Mouse (Mus musculus): ENCODE data around the gene Wnt8b.

The Wnt8b gene

DNA sequence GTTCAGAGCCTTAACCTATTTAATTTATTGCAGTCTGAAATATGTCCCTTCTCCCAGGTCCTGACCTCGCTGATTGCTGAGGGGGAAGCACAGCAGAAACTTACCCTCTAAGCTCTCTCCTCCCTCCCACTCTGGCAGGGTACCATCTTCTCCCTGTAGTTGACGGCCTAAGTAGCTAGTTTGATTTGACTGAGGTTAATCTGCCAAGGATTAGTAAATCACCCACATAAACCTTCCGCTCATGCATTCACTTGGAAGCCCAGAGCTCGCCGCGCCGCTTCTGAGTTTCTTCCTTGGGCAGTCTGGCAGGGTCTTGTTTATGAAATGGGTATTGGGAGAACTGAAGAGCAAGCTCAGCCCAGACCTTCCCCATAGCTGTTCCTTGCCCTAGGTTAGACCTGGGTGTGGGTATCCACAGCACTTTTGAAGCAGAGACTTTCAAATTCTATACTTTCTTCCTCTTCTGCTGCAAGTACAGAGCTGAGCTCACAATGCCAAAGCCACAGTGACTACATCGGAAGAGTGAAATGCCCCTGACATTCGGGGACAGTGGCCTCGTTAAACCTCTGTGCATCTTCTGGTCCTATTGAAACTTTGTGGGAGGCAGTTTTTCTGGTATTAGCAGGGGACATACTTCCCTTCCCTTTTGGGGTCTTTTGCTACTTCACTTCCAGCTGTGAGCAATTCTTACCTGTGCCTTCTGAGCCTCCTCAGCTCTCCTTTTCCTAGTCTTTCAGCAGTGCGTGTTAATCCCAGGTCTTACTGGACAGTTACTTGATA lies 20.0 kb downstream of the Wnt8b start:
- peak; percentile 34 for DNase-seq

DNA sequence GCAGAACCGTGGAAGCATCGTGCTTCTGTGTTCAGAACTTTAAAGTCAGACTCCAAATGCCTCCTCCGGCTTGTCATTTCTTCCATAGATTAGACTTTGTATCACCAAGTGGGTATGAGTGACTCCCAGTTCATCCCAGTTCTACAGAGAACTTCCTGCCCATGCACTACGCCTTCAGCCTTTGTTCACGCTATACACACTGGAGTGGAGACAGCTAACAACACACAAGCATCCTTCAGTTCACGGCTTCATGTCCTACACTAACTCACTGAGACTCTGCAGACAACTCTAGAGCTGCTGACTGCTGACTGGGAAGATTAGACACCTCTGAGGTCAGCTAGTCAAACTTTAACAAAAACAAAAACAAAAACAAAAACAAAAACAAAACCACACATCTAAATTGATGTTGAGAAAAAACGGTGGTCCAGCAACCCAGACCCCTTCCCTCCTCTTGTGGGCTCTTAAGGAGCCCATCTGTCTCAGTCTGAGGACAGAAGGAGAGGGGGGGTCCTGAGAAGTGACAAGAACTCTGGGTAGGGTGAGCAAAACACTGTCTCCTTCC lies 20.7 kb downstream of the Wnt8b start:
- peak; percentile 34 for DNase-seq

DNA sequence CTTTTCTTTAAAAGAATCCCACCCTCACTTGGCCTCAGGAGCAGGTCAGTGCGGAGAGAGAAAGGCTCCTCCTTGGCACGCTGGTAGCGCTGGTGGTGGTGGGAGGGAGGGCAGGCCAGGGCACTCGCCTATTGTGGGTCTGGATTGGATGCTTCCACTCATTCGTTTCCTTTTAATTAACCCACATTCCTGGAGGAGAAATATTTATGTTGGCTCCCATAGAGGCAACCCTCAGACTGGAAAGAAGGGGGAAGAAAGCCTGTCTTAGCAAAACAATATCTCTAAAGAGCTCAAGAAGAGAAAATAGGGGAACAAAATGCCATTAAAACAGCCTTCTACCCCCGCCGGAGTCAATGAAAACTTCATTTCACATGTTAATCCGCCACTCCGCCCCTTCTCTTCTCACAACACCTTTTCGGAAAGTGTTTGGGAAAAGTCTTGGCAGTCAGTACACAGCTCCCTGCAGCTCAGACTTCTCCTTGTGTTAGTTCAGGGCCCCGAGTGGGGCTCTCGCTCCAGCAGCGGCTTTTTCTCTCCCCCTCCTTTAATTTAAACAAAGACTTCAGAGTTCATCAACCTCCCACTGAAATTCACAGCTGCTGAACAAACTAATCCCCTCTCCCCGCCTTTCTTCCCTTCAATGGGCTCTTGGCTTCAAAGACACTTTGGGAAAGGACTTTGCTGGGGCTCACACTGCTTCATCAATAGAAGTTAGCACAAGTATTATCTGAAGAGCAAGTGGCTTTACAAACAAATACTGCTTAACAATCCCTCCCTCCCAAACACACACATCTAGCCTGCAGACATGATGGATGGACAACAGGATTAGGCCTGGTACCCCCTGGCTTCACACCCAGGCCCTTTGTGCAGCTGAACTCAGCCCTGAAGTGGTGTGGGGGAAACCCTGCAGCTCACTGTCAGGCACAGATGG lies 21.5 kb downstream of the Wnt8b start:
- no peak for DNase-seq

DNA sequence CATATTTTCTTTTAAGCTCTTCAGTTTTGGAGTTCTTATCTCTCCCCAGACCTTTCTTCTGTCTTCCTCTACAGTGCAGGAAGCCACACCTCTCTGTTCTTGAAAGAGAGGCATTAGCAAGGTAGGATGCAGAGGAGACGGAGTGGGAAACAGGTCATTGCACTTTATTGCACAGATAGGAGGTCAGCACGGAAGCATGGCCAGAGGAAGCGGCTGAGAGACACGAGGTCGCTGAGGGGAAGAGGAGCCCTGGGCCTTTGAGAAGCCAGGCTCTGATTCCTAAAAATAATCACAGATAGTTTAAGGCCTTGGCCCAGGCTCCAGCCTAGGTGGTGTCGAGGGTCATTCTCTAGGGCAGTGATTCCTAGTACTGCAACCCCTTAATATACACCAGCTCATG lies 22.5 kb downstream of the Wnt8b start:
- DNase-seq, result no peak

DNA sequence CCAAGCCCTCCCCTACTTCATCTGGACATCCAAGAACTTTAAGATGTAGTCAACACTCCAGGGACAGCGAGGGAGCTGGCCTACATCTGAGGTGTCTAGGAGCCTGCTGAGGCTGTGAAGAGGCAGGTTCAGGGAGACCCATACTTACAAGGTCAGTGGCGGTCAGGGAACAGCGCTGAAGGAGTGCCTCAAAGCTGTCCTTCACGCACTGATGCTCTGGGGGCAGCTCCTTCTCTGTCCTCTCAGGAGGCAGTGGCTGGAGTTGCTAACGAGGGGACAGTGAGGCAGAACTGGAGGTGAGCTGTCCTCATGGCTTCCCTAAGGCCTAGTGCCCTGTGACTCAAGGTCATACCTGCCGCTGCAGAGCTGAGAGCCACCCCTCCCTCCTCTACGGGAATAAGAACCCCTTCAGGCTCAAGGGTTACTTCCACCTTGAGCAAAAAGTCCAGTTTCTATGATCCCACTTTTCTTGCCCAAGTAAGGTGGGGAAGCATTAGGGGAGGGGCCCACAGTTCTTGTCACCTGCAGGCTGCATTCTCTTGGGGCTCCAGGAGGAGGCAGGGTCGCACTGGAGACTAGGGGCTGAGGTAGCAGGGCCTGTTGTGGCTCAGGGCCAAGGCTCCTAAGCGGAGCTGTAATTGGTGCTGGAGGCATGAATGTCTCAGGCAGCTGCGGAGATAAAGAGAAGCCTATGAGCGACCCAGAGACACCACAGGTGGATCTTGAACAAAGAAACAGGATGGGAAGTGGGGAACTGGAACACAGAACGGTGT lies 24.9 kb downstream of the Wnt8b start:
- peak; percentile 80 for DNase-seq

DNA sequence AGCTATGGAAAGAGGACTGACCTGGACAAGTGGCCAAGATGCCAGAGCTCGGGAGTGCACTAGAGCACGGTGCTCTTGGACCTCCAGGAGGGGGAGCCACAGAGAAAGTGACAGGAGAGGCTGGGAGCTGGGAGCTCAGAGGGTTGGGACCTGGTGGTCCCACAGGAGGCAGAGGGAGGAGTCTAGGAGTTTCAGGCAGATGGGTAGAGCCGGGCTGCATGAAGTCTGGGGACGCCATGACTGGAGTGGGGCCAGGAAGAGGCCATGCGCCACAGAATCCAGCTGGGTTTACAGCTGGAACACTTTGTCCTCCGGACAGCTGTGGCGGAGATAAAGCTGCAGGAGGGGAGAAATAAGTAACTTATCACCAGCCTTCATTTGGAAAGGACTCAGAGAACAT lies 25.9 kb downstream of the Wnt8b start:
- peak; percentile 32 for DNase-seq

DNA sequence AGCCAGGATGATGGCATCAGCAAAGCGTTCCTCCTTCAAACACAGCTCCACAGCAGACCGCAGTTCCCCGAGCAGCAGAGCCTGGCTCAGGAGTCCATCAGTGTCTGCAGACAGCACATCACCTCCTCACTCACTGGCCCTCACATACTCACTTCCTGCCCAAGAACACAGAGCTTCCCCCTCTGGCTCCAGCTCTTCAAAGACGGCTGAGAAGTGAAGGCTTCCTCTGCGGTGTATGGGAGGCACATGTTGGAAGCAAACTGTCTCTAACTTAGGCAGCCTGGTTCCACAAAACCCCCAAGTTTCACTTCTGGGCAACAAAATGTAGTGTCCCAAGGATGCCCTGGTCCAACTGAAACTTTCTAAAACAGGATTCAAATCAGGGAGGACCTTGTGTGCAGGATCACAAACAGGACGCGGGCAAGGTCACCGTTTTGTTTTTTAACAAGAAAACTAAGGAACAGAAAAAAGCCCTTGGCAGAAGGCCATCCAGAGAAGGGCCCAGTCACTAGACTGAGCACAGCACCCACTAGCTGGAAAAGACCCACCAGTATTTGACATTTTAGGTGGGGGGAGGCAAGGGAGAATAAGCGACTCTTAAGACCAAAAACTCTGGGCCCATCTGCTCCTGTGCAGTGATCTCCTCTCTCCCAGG lies 32.4 kb downstream of the Wnt8b start:
- DNase-seq, result peak; percentile 63

DNA sequence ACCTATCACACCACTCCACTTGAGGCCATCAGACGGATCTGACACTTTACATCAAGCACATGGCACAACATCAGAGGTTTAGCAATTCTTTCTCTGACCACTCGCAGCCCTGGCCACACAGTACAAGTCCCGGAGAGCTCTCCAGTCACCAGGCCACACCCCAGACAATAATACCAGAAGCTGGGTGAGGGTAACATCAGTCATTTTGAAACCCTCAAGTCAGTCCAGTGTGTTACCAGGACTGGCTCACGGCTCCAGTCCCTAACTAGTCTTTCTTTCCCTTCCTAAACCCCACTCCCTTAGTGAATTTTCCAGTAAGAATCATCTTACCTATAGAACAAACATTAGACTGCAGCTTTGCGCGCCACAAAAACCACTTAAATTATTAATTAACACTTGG lies 36.7 kb downstream of the Wnt8b start:
- DNase-seq, result no peak

DNA sequence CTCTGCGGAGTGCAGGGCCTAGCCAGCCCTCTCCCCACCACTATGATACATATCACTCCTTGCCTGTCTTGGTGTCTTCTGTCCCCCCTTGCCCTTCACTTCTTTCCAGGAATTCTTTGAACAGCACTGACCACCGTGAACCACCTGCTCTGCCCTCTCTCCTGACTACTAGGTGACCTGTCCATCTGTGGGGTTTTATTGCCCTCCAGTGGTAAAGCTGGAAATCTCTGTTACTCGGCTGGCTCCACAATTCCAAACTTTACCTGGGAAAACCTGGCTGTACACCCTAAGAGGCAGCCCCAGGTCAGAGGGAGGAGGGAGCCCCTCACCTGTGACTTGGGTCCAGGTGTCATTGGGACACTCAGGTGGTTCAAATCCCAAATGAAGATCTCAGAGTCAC lies 42.1 kb downstream of the Wnt8b start:
- DNase-seq, result no peak

DNA sequence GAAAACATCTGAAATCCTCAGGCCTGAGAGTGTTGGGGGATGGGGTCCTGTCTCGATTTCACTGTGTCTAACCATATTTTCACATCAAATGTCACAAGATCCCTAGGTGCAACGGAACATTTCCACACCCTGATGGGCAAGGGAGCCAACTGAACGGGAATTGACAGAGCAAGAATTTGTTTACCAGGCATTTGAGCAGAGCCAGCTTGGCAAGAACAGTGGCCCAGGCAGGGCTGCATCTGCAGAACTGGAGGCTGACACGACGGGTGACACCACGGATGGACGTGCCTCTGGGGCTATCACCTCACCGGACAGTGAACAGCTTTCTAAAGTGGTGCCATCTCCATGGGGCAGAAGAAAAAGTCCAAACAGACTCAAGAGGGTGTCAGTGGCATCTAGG lies 44.1 kb downstream of the Wnt8b start:
- no peak for DNase-seq

DNA sequence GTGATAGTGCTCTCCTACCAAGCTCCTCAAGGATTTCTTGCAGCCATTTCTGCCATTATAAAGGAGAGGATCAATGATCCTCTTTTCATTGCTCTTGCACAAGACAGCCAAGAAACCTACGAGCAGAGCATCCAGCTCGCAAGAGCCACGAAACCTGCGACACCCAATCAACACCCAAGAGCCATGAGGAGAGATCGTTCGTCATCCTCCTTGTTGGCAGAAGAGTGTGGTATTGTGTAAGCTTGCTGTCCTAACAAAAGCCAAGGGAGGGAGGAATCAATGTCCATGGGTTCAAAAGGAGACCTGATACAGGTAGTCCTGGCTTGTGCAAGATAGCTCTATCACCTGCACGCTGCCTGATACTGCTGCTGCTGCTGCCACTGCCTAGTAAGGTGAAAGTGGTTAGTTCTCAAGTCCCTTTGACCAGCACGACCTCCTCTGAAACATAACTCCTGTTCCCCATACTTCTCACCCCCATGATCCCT lies 49.5 kb downstream of the Wnt8b start:
- DNase-seq, result no peak

DNA sequence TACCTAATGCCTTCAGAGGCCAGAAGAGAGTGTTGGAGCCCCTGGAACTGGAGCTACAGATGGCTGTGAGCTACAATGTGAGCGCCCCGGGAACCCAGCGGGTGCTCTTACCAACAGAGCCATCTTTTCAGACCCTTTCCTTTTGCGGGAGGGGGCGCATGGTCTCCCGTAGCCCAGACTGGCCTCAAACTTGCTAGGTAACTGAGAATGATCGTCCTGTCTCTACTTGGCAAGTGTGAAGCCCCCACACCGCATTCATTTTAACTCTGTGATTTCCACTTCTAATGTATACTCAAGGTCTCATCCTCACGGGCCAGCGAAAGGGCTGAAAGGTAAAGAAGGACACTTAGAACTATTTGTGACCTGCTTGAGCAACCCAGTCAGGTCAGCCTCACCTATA lies 51.1 kb downstream of the Wnt8b start:
- DNase-seq, result no peak

DNA sequence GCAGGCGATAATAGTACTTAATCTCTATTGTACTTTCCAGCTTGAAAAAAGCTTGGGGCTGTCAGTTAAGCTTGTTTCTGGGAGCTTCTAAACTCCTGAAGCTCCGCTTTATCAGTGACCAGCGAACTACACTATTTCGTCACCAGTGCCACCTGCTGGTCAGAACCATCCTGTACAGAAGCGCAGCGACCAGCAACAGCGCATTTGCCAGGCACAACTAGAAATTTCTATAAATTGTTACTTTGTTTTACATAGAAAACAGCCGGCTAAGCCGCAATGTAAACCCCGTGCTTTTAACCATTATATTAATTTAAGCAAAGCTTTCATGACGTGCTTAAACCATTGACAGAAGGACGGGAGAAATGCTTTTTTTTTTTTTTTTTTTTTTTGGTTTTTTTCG lies 51.5 kb downstream of the Wnt8b start:
- peak; percentile 81 for DNase-seq

DNA sequence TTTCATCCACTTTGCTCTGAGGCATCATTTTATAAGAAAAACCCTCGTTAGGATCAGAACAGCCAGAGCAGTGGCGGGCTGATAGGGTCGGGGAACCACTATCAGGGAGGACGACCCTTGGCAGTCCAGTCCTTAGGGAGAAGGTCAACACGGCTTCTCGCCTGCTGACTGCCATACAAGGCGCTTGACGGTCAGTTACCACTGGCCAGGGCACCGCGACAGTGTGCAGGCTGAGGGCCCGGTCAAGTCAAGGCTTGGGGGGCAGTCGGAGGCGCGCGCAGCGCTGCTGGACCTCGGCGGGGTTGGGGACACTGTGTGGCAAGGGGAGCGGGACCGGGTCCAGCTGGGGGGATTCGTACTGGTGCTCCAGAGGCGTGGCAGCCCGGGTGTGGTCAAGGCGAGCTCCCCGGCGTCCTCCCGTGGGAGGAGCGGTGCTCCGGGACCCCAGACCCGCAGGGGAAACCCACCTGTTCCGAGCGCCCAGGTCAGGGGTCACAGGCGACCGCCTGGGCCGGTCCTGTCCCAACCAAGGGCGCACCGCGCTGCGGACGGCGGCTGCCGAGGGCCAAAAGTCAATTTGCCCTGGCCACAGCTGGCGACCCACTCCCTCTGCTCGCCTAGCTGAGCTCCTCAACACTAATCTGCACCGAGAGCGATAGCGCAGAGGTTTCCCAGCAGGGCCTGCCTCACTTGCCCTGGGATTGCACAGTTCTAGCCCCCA lies 52.2 kb downstream of the Wnt8b start, which contains the start of gene Sec31b:
TSS of gene Sec31b (minus strand) at position 544 of the 721 bp plus-strand sequence.
- DNase-seq, result no peak

DNA sequence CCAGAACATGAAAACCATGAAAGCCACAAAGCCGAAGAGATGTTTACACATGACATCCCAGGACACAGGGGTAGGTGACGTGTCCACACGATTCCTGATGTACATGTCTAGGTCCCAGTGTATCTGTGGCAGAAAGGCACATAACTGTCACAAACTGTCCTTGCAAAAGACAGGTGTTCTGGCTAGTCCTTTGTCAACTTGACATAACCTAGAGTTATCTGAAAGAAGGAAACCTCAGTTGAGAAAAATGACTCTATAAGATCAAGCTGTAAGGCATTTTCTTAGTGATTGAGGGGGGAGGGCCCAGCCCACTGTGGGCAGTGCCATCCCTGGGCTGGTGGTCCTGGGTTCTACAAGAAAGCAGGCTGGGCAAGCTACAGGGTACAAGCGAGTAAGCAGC lies 59.5 kb downstream of the Wnt8b start, which contains the start of gene Gm20538:
TSS of gene Gm20538 (minus strand) at position 101 of the 400 bp plus-strand sequence.
- no peak for DNase-seq

DNA sequence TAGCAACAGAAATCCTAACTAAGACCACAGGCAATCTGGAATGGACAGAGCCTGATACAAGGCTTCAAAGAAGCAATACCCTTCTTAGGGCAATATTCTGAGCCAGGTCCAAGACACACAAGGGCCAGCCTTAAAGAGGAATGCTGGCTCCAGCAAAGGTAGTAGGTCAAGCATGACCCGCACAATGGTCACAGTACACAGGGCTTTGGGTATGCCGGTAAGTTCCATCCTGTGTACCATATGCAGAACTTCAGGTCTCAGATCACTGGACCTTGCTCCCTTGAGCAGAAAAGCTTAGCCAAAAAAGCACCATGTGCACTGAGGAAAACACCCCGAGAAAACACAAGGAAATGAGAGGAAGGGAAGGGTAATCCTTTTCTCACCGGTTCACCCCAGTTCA lies 60.0 kb downstream of the Wnt8b start:
- no peak for DNase-seq

DNA sequence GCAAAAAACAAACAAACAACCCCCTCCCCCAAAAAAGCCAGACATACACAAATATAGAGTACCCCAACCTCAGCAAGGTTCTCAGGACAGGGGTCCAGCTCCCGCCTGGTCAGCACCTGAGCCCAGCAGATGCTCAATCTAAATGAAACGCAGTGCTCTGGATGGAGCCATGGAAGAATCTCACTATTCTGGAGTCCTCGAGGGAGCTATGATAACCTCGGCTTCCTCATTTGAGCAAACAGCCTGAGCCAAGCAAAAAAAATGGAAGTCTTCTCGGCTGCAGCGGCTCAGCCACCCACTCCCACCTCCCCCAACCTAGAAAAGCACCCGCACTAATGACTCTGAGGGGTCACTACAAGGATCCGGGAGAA lies 61.2 kb downstream of the Wnt8b start:
- DNase-seq, result no peak

DNA sequence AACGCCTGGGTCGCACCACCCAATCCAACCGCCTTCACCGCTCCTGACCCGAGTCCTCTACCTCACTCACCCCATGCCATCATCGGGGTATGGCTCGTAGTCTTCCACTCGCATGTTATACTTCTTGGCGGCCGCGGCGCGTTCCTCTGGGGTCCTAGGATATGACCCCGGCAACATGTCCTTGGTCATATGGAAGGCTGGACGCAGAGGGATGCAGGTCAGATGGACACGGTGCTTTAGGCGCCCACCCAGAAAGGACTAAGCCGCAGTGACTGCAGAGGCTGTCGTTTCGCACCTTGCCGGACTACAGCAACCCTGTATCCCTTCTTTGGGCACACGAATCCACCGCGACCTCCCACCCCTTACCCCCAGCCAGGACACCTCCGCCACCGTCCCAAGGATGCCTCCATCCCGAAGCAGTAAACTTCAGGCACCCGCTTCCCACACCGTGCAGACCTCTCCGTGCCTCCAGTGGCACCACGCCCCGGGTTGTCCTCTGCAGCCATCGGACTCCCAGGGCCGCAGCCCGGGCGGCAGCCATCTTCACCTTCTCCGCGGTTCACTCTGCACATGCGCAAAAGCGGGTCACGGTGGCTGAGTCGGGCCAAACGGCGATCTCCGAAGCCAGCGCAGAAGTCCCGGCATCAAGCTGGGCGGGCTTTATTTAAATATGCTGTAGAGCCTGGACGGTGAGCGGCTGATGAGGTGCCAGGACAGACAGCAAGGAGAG lies 61.8 kb downstream of the Wnt8b start, which contains the start of gene Ndufb8:
TSS of gene Ndufb8 (minus strand) at position 580 of the 730 bp plus-strand sequence.
- peak; percentile 93 for DNase-seq

DNA sequence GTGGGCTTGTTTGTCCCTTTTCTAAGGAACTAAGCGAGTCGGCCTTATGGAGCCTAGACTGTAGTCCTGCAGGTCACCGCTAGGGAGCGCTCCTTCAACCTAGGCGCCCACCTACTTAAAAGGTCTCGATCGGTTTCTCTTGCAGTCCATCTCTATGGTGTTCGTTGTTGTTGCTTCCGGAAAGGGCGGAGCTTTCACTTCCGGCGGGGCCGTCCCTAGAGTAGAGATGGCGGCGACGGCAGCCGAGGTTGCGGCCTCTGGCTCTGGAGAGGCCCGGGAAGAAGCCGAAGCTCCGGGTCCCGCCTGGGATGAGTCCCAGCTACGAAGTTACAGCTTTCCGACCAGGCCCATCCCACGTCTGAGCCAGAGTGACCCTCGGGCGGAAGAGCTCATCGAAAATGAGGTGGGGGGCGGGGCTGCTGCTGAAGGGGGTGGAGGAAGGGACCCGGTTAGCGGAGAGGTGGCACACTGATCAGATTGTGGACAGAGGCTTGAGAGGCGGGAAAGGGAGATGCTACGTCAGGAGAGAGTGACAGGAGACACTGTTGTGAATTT lies 69.5 kb downstream of the Wnt8b start, which contains the start of gene Hif1an:
TSS of gene Hif1an (plus strand) at position 199 of the 555 bp plus-strand sequence.
- DNase-seq, result peak; percentile 95
